Mouse (Mus musculus) fat pad, adult 2 months (tissue): Measurements from ENCODE around the gene Nlrc3.
"Not testable (repeated sequence)": the region's sequence is repeated elsewhere in the genome, so short reads cannot be mapped to it uniquely, and the experiment has no call there.

Experiments
- DNase-seq: peaks from one replicate; pipeline ENCODE4 v3.0.0-alpha.2; 2011; ENCODE audit warnings: low read depth, low spot score; ENCODE audit errors: extremely low read depth

Nlrc3 gene

GRCm38 (mm10) chr16:3976251-3976671, at the start of gene Nlrc3:
Gene Nlrc3, minus strand, starts transcription at chr16:3976632.
- DNase-seq, result no peak

- DNase-seq, result no peak
Observed at GRCm38 (mm10) chr16:4022719-4023118, 46.3 kb upstream of the Nlrc3 start.

GRCm38 (mm10) chr16:4021241-4021640, 44.8 kb upstream of the Nlrc3 start:
- DNase-seq, result no peak

- DNase-seq, result not testable (repeated sequence)
Observed at GRCm38 (mm10) chr16:4017466-4017865, 41.0 kb upstream of the Nlrc3 start.

DNA sequence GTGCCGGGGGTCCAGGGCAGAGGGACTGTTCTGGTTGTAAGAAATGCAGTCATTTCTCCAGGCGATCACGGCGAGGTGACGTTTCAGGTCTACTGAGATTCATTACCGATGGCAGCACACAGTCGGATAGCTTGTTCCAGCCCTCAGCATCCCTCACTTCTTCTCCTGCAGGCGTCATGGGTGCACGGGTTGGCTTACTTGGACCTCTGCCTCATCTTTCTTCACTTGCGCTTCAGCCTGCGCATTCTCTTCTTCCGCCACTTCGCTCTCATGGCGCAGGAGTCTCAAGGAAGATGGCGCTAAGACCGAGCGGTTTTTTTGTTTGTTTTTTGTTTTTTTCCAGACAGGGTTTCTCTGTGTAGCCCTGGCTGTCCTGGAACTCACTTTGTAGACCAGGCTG, 40.4 kb upstream of the Nlrc3 start:
- not testable (repeated sequence) for DNase-seq

GRCm38 (mm10) chr16:4014040-4014668, 37.7 kb upstream of the Nlrc3 start:
- DNase-seq, result no peak

- DNase-seq, result no peak
Observed at GRCm38 (mm10) chr16:4012882-4013570, 36.6 kb upstream of the Nlrc3 start.

DNA sequence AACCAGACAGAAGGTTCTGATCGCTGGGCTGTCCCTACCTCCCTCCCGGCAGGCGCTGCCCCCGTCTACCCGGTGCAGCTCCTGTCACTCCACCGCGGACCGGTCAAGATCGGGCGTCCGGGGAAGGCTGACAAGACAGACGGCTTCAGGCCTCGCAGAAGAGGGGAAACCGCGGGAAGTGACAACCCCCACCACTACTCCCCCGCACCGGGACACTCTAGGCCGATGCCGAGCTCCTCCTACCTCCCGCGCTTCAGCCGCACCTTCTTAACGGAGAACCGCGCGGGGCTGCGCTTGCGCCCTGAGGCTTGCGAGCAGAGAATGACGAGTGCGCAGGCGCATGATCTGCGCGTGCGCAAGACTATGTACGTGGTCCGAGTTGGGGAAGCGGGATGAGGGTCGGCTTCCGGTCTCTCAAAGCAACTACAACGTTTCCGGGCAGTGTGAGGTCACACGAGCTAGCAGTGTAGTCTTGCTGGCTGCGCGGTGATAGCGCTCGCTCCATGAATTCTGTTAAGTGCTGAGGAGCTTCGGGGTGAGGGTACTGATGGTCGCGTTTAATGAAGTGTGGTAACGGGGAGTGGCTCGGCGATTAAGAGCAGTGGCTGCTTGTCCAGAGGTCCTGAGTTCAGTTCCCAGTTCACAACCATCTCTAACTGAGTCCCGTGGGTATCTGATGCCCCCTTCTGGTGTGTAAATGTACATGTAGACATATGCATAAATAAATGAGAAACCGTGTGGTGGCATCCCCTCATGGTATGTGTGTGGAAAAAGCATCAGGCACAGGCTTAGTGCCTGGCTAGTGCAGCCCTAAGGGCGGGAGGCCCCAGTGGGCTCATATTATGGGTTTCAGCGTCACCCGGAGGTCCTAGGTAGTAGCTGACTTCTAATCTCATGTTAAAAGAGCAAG, 27.3 kb upstream of the Nlrc3 start, which contains the start of gene Slx4:
Gene Slx4, minus strand, starts transcription at position 282 of the 910 bp plus-strand sequence.
- DNase-seq, result peak; percentile 54

DNA sequence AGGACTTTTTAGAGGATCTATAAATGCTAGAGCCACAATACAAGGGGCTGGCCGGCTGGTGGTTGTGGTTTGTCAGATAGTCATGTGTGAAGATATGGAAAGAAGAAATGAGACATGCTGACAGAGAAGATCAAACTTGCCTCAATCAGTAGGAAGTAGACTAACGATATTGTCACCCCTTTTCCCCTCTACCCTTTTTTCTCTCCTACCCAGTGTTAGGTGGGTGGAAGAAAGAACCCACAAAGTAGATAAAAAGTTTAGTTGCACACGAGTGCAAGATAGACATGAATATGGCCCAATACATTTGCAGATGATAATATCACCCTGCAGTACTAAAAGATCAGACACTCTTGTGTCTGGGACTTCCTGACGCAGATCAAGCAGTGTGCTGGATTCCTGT, 12.0 kb upstream of the Nlrc3 start:
- DNase-seq, result no peak

GRCm38 (mm10) chr16:3983146-3983700, 6.8 kb upstream of the Nlrc3 start:
- no peak for DNase-seq

- no peak for DNase-seq
Observed at GRCm38 (mm10) chr16:3982173-3982572, 5.7 kb upstream of the Nlrc3 start.

- no peak for DNase-seq
Observed at GRCm38 (mm10) chr16:3976712-3977111, 280 bp upstream of the Nlrc3 start.

DNA sequence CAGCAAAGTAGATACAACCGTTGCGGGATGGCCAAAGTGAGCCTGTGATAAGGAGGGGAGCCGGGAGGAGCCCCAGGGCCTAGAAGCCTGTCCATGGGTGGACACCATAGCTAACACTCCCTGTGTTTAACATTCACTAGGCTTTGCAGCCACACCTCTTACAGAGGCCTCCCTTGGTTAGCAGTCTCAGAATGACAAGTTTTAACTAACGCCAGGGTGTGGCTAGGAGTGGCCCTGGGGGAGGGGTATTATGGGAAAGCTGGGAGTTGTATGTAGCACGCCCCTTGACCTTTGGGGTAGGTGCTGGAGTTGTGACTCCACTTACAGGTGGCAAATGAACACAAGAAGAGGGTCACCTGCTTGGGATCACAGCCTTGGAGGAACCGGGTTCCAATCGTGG, 774 bp downstream of the Nlrc3 start:
- DNase-seq, result no peak

GRCm38 (mm10) chr16:3974456-3974855, 2.0 kb downstream of the Nlrc3 start:
- not testable (repeated sequence) for DNase-seq

DNA sequence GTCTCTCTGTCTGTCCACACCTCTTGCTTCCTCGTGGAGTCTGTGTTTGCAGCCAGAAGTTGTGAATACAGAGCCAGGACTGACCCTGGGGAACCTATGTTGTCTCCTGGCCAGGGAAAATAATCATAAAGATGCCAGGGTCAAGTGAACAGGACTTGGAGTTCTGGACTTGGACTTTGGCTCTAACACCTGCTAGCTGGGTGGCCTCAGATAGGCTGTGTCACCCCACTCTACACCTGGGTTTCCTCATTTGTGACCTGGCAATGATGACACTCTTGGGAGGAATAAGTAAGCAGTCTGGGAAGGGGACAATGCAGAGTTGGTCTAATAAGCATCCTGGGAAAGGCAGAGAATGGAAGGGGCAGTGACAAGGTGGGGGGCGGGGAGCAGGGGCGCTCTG, 10.9 kb downstream of the Nlrc3 start:
- no peak for DNase-seq

DNA sequence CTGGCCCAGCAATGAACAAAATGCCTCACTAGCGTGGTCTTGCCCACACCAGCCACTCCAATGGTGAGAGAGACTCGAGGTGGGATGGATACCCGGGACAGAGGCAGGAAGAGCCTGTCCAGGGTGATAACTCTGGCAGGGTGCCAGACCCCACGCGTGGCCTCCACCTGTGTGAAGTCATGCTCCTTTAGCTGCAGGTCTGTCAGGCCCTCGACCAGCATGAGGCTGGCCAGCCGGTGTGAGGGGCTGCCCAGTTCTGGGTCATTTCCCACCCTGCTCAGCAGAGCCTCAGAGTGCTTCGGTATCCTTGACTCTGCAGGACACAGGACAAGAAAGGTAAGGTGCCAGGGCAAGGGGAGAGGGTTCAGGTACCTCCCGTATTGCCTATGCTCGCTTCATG, 11.4 kb downstream of the Nlrc3 start:
- DNase-seq, result no peak

DNA sequence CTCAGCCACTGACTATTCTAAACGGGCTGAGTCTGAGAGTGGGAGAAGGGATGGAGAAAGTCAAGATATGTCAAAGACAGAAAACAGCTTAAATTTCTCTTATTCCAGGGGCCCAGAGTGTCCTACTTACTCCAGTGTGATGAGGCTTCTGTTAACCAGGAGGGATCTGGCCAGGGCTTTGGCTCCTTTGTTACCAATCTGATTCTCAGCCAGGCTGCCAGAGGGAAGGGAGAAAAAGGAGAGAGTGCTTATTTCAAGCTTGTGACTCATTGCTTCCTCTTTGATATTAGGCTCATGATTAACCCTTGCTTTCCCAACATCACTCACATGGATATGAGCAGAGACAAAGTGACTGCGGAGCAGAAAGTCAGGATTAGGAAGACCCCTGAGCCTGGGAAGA, 17.2 kb downstream of the Nlrc3 start:
- no peak for DNase-seq

GRCm38 (mm10) chr16:3956369-3956768, 20.1 kb downstream of the Nlrc3 start:
- DNase-seq, result peak; percentile 76

DNA sequence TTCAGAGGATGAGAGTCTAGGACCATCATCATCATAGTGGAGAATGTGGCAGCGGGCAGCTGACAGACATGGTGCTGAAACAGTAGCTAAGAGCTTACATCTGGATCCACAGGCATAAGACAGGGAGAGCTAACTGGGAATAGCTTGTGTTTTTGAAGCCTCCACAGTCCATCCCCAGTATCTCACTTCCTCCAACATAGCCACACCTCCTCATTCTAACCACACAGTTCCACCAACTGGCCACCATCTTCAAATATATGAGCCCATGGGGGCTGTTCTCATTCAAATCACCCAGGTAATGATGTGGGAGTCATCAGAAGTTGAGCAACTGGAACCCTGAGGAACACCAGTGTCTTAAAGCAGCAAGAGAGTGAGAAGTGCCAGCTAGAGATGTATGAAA, 25.3 kb downstream of the Nlrc3 start:
- no peak for DNase-seq

DNA sequence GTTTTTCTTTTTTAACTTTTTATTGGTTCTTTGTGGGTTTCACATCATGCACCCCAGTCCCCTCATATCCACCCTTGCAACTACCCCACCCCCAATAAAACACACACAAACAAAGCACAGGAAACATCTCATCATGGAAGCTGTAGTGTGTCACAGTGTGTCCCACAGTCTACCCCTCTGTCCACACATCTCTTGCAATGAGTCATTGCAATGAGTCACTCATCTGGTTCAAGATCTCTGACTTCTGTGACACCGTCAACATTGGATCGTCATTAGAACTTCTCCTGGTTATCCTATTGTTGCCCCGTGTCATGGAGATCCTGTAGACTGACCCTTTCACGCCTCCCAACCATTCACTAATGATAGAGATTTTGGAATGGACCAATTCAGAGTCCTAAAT, 41.7 kb downstream of the Nlrc3 start:
- DNase-seq, result no peak

DNA sequence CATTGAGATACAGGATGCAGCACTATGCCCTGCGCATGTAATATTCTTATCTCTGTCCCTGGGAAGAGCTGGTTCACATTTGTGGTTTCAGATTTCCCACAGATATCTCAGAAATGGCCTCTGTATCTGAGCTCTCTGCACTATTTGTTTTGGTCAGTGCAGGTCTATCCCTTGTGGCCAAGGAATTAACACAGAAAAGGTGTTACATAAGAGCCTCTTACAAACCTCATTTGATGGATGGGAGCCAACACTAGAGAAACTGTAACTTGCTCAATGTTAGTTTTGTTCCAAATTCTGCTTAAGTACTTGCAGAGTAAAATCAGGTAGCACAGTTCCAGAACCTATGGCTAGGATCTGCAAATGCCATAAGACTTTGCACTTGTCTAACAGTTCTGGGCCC, 42.3 kb downstream of the Nlrc3 start:
- DNase-seq, result peak; percentile 74
